Mouse (Mus musculus): ENCODE measurements at regions not wholly inside any gene's neighbourhood (a gene's known extent, or its start where the extent isn't known, plus 50 kb on each side); places are given as distances from the start of the nearest gene placed in this dataset.
"Not testable (repeated sequence)": the region's sequence is repeated elsewhere in the genome, so short reads cannot be mapped to it uniquely, and the experiment has no call there.

- intact Hi-C loops (cut with DNase I), result loop anchor here (5.0 to 10.0 kb wide), 3 partner anchors 140 to 613 kb away; no protein-coding TSS in a partner anchor
- DNase-seq (ENCODE audit: low spot score in 2 of 2), result no peak
Measured at GRCm38 (mm10) chr1:41887556-41887955, 808.0 kb upstream of the Pou3f3 start.

GRCm38 (mm10) chr1:41888213-41888612 is 807.4 kb upstream of the Pou3f3 start:
- no peak for DNase-seq (ENCODE audit: low spot score in 2 of 2)

GRCm38 (mm10) chr1:41888966-41889365 is 806.6 kb upstream of the Pou3f3 start:
- DNase-seq (ENCODE audit: low spot score in 2 of 2), result no peak
- intact Hi-C loops (cut with DNase I), result loop anchor here (5.0 to 10.0 kb wide), 3 partner anchors 142 to 614 kb away; no protein-coding TSS in a partner anchor

More at GRCm38 (mm10) chr1:41888213-41888612, 807.4 kb upstream of the Pou3f3 start:
- intact Hi-C loops (cut with DNase I), result loop anchor here (5.0 to 10.0 kb wide), 3 partner anchors 141 to 613 kb away; no protein-coding TSS in a partner anchor

- no peak for DNase-seq (ENCODE audit: low spot score in 2 of 2)
- intact Hi-C loops (cut with DNase I), result loop anchor here (2.0 to 10.0 kb wide), 8 partner anchors 79 to 822 kb away; no protein-coding TSS in a partner anchor
Measured at GRCm38 (mm10) chr1:41889940-41890339, 805.6 kb upstream of the Pou3f3 start.

- no peak for DNase-seq (ENCODE audit: low spot score in 2 of 2)
- intact Hi-C loops (cut with DNase I), result loop anchor here (2.0 to 10.0 kb wide), 5 partner anchors 80 to 821 kb away; no protein-coding TSS in a partner anchor
Measured at GRCm38 (mm10) chr1:41890714-41891689, 804.6 kb upstream of the Pou3f3 start.

- DNase-seq (ENCODE audit: low spot score in 2 of 2), result peak; percentile 36 to 86
- intact Hi-C loops (cut with DNase I), result loop anchor here (2.0 to 10.0 kb wide), 6 partner anchors 81 to 821 kb away; partner anchors contain the start of gene Pou3f3
Measured at GRCm38 (mm10) chr1:41891730-41892129, 803.8 kb upstream of the Pou3f3 start.

- DNase-seq (ENCODE audit: low spot score in 2 of 2), result no peak
- intact Hi-C loops (cut with DNase I), result loop anchor here (2.0 to 10.0 kb wide), 4 partner anchors 220 to 820 kb away; partner anchors contain the start of gene Pou3f3
Measured at GRCm38 (mm10) chr1:41892376-41892775, 803.2 kb upstream of the Pou3f3 start.

- DNase-seq (ENCODE audit: low spot score in 2 of 2), result peak; percentile 57 to 67
- intact Hi-C loops (cut with DNase I), result loop anchor here (2.0 to 10.0 kb wide), 5 partner anchors 334 to 874 kb away; no protein-coding TSS in a partner anchor
Measured at GRCm38 (mm10) chr1:41897768-41898330, 797.7 kb upstream of the Pou3f3 start.

- peak in 1 of 2 experiments; percentile 35 for DNase-seq (ENCODE audit: low spot score in 2 of 2)
- intact Hi-C loops (cut with DNase I), result loop anchor here (2.0 kb wide), 1 partner anchor 112 kb away; no protein-coding TSS in a partner anchor
Measured at GRCm38 (mm10) chr1:41900370-41900769, 795.2 kb upstream of the Pou3f3 start.

- intact Hi-C loops (cut with DNase I), result no loop called here
- DNase-seq (ENCODE audit: low spot score in 2 of 2), result peak in 1 of 2 experiments; percentile 39
Measured at GRCm38 (mm10) chr1:41905971-41906370, 789.6 kb upstream of the Pou3f3 start.

- DNase-seq (ENCODE audit: low spot score in 2 of 2), result no peak
- intact Hi-C loops (cut with DNase I), result no loop called here
Measured at GRCm38 (mm10) chr1:41908001-41908807, 787.4 kb upstream of the Pou3f3 start.

GRCm38 (mm10) chr1:41908808-41909110 is 786.8 kb upstream of the Pou3f3 start:
- intact Hi-C loops (cut with DNase I), result no loop called here
- DNase-seq (ENCODE audit: low spot score in 2 of 2), result no peak

GRCm38 (mm10) chr1:41909799-41910198 is 785.8 kb upstream of the Pou3f3 start:
- intact Hi-C loops (cut with DNase I), result no loop called here
- no peak for DNase-seq (ENCODE audit: low spot score in 2 of 2)

GRCm38 (mm10) chr1:41916730-41917347 is 778.7 kb upstream of the Pou3f3 start:
- intact Hi-C loops (cut with DNase I), result no loop called here
- no peak for DNase-seq (ENCODE audit: low spot score in 2 of 2)

- DNase-seq (ENCODE audit: low spot score in 2 of 2); intact Hi-C loops (cut with DNase I): not testable (repeated sequence)
Measured at GRCm38 (mm10) chr1:41917807-41918206, 777.8 kb upstream of the Pou3f3 start.

- intact Hi-C loops (cut with DNase I), result no loop called here
Measured at GRCm38 (mm10) chr1:41918394-41919262, 776.9 kb upstream of the Pou3f3 start.

GRCm38 (mm10) chr1:41933777-41934176 is 761.8 kb upstream of the Pou3f3 start:
- intact Hi-C loops (cut with DNase I), result no loop called here
- DNase-seq (ENCODE audit: low spot score in 2 of 2), result no peak

More at GRCm38 (mm10) chr1:41918394-41919262, 776.9 kb upstream of the Pou3f3 start:
- DNase-seq (ENCODE audit: low spot score in 2 of 2), result no peak

- DNase-seq (ENCODE audit: low spot score in 2 of 2), result no peak
- intact Hi-C loops (cut with DNase I), result no loop called here
Measured at GRCm38 (mm10) chr1:41935912-41936478, 759.6 kb upstream of the Pou3f3 start.
